20 mouse cellular contexts compared by ENCODE assay signal in genomic region chr6:136996336-136996735, GRCm38 (mm10).
"Had no signal": no experiment of that assay in that cellular context is flagged by ENCODE, and none has a peak within 500 bp of the region (broad histone marks: within the 10 kb centered on the region; RNA-seq: fewer than 3 reads in every experiment).

No protein-coding gene starts in this region.

- DNase-seq: kidney, adult 18-20 months; kidney, postnatal 25 days; layer of hippocampus, postnatal 36 days; liver, embryonic 13.5 days; lung, postnatal 36 days; right cerebral cortex, adult 18-20 months; right cerebral cortex, postnatal 14 days; right cerebral cortex, postnatal 4 days; spleen, adult 18-20 months; thymus, adult 2 months; thymus, postnatal 14 days; thymus, postnatal 4 days had no signal

- H3K9ac ChIP-seq: intestine, embryonic 15.5 days; liver, embryonic 13.5 days; lung, embryonic 15.5 days; midbrain, embryonic 13.5 days; stomach, embryonic 15.5 days had no signal

- H3K4me2 ChIP-seq: intestine, embryonic 15.5 days; liver, embryonic 13.5 days; lung, embryonic 15.5 days; midbrain, embryonic 13.5 days; stomach, embryonic 15.5 days had no signal

- H3K27ac ChIP-seq: intestine, embryonic 15.5 days; left cerebral cortex, adult 2 months; liver, embryonic 13.5 days; lung, embryonic 15.5 days; midbrain, embryonic 10.5 days; midbrain, embryonic 13.5 days; stomach, embryonic 15.5 days had no signal

- H3K36me3 ChIP-seq: intestine, embryonic 15.5 days; liver, embryonic 13.5 days; lung, embryonic 15.5 days; midbrain, embryonic 10.5 days; midbrain, embryonic 13.5 days; stomach, embryonic 15.5 days had no signal

- H3K9me3 ChIP-seq: intestine, embryonic 15.5 days; liver, embryonic 13.5 days; lung, embryonic 15.5 days; midbrain, embryonic 10.5 days; midbrain, embryonic 13.5 days; stomach, embryonic 15.5 days had no signal

- ATAC-seq: hindbrain, embryonic 16.5 days; intestine, embryonic 15.5 days; midbrain, embryonic 13.5 days had no signal

- H3K4me3 ChIP-seq: intestine, embryonic 15.5 days; left cerebral cortex, adult 2 months; liver, embryonic 13.5 days; lung, embryonic 15.5 days; megakaryocyte, embryonic 14.5 days; midbrain, embryonic 10.5 days; midbrain, embryonic 13.5 days; stomach, embryonic 15.5 days had no signal

- H3K4me1 ChIP-seq: liver, embryonic 13.5 days; megakaryocyte, embryonic 14.5 days; midbrain, embryonic 10.5 days; stomach, embryonic 15.5 days had no signal

- H3K27me3 ChIP-seq: intestine, embryonic 15.5 days; liver, embryonic 13.5 days; lung, embryonic 15.5 days; midbrain, embryonic 13.5 days; stomach, embryonic 15.5 days had no signal
